Mouse (Mus musculus) forebrain, postnatal 0 days (tissue): Measurements from ENCODE around the gene Fbxo4. TPM values are rescaled to one million over a fixed set of nuclear protein-coding genes. Genes with fewer than 3 reads are reported as not detected.
A peak's percentile ranks its signal among the peaks of the same experiment; 100 is the strongest.

Source experiments
- ATAC-seq: fragments of 200-750 bp; cut with Nextera tagmentation; 2 replicates; pipeline ENCODE4 v1.8.0; 2017; ENCODE audit warnings: mild to moderate bottlenecking, moderate library complexity
- DNase-seq: peaks from one replicate; pipeline ENCODE4 v3.0.0-alpha.2; 2015
- H3K27ac ChIP-seq: fragments of 300-500 bp; sonication (generic); 2 replicates; pipeline ENCODE4 v1.5.1; 2014; ENCODE audit warnings: low read depth, mild to moderate bottlenecking, antibody characterized with exemption, low read length, moderate library complexity, mixed read lengths
- H3K27me3 ChIP-seq: fragments of 300-500 bp; sonication (generic); 2 replicates; pipeline ENCODE4 v1.6.1; 2014; ENCODE audit warnings: mild to moderate bottlenecking, low read length, mixed read lengths; ENCODE audit not compliant: insufficient read depth
- H3K36me3 ChIP-seq: fragments of 300-500 bp; sonication (generic); 2 replicates; pipeline ENCODE4 v1.6.1; 2014; ENCODE audit warnings: mild to moderate bottlenecking, moderate library complexity; ENCODE audit not compliant: insufficient read depth
- H3K4me1 ChIP-seq: fragments of 300-500 bp; sonication (generic); 2 replicates; pipeline ENCODE4 v1.6.1; 2014; ENCODE audit warnings: antibody characterized with exemption; ENCODE audit not compliant: insufficient read depth
- H3K4me2 ChIP-seq: fragments of 300-500 bp; sonication (generic); 2 replicates; pipeline ENCODE4 v1.6.1; 2014; ENCODE audit warnings: low read depth, mild to moderate bottlenecking, moderate library complexity
- H3K4me3 ChIP-seq: fragments of 300-500 bp; sonication (generic); 2 replicates; pipeline ENCODE4 v1.5.1; 2014; ENCODE audit warnings: low read depth, low read length, mixed read lengths
- H3K9ac ChIP-seq: fragments of 300-500 bp; sonication (generic); 2 replicates; pipeline ENCODE4 v1.6.1; 2014; ENCODE audit warnings: mild to moderate bottlenecking
- H3K9me3 ChIP-seq: fragments of 300-500 bp; sonication (generic); 2 replicates; pipeline ENCODE4 v1.6.1; 2016; ENCODE audit warnings: low read length
- CTCF ChIP-seq: sonication (generic); IDR thresholded peaks from 2 replicates; pipeline ENCODE4 v1.5.1; 2016; ENCODE audit warnings: antibody characterized with exemption, control low read depth, low read depth
- WGBS: fragments of 180-500 bp; shearing (Covaris S2); extraction: QIAGEN DNeasy Blood & Tissue Kit; methylation state at CpG from one replicate; pipeline ENCODE4 v1.1.7; 2014; 5-methylcytosine and 5-hydroxymethylcytosine counted together
- polyA plus RNA-seq: library from polyadenylated mRNA; unstranded; fragments of >200 nt; fragmentation: Nextera tagmentation; extraction: Ambion mirVana; gene quantifications from 2 replicates; pipeline ENCODE4 v1.2.1, GENCODE M21; 2015
- total RNA-seq: library from RNA; depleted of rRNA; stranded (reverse); fragments of >200 nt; gene quantifications from 2 replicates; pipeline ENCODE4 v1.2.3, GENCODE M21; 2014

Gene Fbxo4
- total and polyA plus RNA-seq, 2 experiments from 2014 or later = 11.1 to 13.9 TPM

- 82% methylated on average over 3 of the region's 3 CpGs for WGBS
- H3K9ac ChIP-seq = peak overlapping the region; percentile 98; the same call in 1 of the 2 replicates
- no peak for ATAC-seq
Observed at GRCm38 (mm10) chr15:3979871-3980270, 498 bp upstream of the Fbxo4 start.

DNA sequence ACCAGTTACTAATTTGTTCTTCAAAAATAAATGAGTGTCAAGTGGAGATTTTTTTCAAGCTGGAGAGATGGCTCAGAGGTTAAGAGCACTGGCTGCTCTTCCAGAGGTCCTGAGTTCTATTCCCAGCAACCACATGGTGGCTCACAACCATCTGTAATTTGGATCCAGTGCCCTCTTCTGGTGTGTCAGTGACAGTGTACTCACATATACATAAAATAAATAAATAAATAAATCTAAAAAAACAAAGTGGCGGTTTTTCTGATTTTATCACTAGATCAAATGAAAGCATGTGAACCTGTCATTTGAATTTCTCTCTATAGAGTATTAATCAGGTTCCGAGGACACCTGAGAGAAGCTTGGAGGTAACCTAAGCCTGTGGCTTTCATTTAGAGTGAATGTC lies 1.1 kb downstream of the Fbxo4 start:
- Histone ChIP-seq H3K4me2 (peak overlapping the region; percentile 72; the same call in 1 of the 2 replicates), H3K9ac (no peak overlapping the region), H3K27ac (no peak overlapping the region), H3K27me3 (no peaks in the 10 kb centered on the region), H3K4me1 (0 out of 2 replicates have a peak, but pooled peaks cover 4% of the 10 kb centered on the region), H3K36me3 (no peaks in the 10 kb centered on the region; the same call in 1 of the 2 replicates), H3K4me3 (no peak overlapping the region), H3K9me3 (no peaks in the 10 kb centered on the region)
- WGBS = 94% methylated on average over 2 of the region's 2 CpGs
- peak; percentile 38; the same call in 1 of the 2 replicates for TF ChIP-seq CTCF
- ATAC-seq (no peak), DNase-seq (no peak)

More at GRCm38 (mm10) chr15:3979871-3980270, 498 bp upstream of the Fbxo4 start:
- H3K4me3 ChIP-seq = peak overlapping the region; percentile 66; the same call in 1 of the 2 replicates
- H3K27me3 ChIP-seq = no peaks in the 10 kb centered on the region
- peak overlapping the region; percentile 72 for H3K4me2 ChIP-seq
- no peak for DNase-seq
- H3K36me3 ChIP-seq = peaks cover 3% of the 10 kb centered on the region
- H3K27ac ChIP-seq = peak overlapping the region; percentile 96
- 0 out of 2 replicates have a peak, but pooled peaks cover 4% of the 10 kb centered on the region for H3K4me1 ChIP-seq
- no peaks in the 10 kb centered on the region for H3K9me3 ChIP-seq
- no peak for TF ChIP-seq CTCF

DNA sequence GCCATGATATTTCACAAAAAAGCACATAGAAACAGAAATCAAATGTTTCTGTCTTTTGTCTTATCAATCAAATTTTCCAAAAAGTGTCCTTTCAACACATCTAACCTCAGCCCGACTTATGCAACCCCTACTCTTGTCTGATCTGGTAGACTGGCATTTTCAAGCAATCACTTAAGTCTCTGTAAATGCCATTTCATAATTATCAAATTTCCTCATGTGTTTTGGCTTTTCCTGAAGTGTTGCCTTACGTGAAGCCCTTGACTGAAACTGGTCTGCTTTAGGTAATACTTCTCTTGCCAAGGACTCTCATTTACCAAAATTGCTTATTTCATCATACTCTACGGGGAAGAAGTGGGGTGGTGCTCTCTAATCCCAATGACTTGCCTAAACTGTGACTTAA lies 6.1 kb downstream of the Fbxo4 start:
- H3K4me3 ChIP-seq = no peak overlapping the region
- H3K9me3 ChIP-seq = no peaks in the 10 kb centered on the region
- no peak overlapping the region for H3K4me2 ChIP-seq
- no peak overlapping the region for H3K9ac ChIP-seq
- TF ChIP-seq CTCF = no peak
- no peak for DNase-seq
- 90% methylated on average over 3 of the region's 3 CpGs for WGBS
- H3K27me3 ChIP-seq = no peaks in the 10 kb centered on the region
- H3K36me3 ChIP-seq = peaks cover 2% of the 10 kb centered on the region
- no peaks in the 10 kb centered on the region for H3K4me1 ChIP-seq
- no peak for ATAC-seq
- H3K27ac ChIP-seq = no peak overlapping the region

GRCm38 (mm10) chr15:3970193-3970592 lies 9.2 kb downstream of the Fbxo4 start:
- no peak for ATAC-seq
- Histone ChIP-seq H3K4me2 (no peak overlapping the region), H3K4me3 (no peak overlapping the region), H3K4me1 (no peaks in the 10 kb centered on the region), H3K27me3 (no peaks in the 10 kb centered on the region), H3K9me3 (no peaks in the 10 kb centered on the region), H3K9ac (no peak overlapping the region), H3K36me3 (peaks cover 2% of the 10 kb centered on the region), H3K27ac (no peak overlapping the region)
- 94% methylated on average over 6 of the region's 6 CpGs for WGBS
- TF ChIP-seq CTCF = no peak
- no peak for DNase-seq

DNA sequence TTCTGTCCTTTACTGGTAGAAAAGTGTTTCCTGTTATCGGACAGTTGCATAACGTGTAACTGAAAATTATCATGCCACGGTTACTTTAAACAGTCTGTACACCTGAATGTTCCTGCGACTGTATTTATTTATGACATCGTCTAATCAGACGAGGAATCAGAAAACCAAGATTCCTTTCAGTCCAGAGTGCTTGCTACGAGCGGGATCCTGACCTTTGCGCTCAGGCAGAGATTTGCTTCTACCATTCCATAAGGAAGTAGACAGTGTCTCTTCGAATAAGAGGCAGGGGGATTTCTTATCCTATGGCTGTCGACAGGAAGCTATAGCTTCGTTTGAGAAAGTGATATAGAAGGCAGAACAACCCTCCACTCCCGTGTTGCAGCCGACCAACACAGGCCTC lies 9.6 kb downstream of the Fbxo4 start:
- Histone ChIP-seq H3K36me3 (peaks cover 2% of the 10 kb centered on the region), H3K4me1 (no peaks in the 10 kb centered on the region), H3K27me3 (no peaks in the 10 kb centered on the region), H3K27ac (no peak overlapping the region), H3K9me3 (no peaks in the 10 kb centered on the region), H3K4me2 (no peak overlapping the region), H3K9ac (no peak overlapping the region), H3K4me3 (no peak overlapping the region)
- TF ChIP-seq CTCF = no peak
- WGBS = 94% methylated on average over 14 of the region's 14 CpGs
- DNase-seq (no peak), ATAC-seq (no peak)

DNA sequence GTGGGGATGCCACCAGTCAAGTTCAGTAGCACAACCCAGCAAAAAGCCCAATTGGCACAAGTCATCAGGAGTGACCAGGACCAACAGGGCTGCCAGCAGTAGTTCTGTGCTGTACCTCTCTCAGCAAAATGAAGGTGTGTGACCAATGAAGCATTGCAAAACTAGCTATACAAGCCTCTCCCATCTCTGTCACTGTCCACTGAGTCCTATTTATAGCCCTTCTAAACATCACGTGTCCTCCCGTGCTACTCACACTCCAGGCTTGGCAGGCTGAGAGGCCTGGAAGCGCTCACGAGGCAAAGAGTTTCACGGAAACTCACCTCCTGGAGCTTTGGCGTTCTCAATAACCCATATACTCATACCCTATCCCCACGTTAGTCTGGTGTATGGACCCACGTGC lies 17.1 kb downstream of the Fbxo4 start:
- TF ChIP-seq CTCF = no peak
- ATAC-seq = no peak

DNA sequence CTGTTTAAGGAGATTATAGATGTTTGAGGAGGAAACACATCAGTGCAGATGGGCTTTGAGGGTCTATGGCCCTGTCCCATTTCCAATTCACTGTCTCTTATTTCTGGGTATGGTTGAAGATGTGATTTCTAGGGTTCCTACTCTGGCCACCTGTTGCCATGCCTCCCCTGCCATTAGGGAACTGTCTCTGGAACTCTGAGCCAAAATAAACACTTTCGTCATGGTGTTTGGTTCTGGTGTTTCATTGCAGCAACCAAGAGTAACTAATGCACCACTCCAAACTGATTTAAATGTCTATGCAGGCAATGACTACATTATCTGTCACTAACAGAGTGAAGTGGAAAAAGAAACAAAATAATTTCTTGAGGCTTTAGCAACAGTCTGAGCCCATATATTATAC lies 19.3 kb downstream of the Fbxo4 start:
- H3K9ac ChIP-seq = no peak overlapping the region
- DNase-seq (no peak), ATAC-seq (no peak)
- H3K4me1 ChIP-seq = no peaks in the 10 kb centered on the region
- no peak overlapping the region for H3K27ac ChIP-seq
- H3K27me3 ChIP-seq = no peaks in the 10 kb centered on the region
- 55% methylated on average over 1 of the region's 1 CpGs for WGBS
- H3K36me3 ChIP-seq = no peaks in the 10 kb centered on the region
- H3K9me3 ChIP-seq = no peaks in the 10 kb centered on the region
- no peak for TF ChIP-seq CTCF
- no peak overlapping the region for H3K4me3 ChIP-seq
- no peak overlapping the region for H3K4me2 ChIP-seq

More for the DNA sequence above, 17.1 kb downstream of the Fbxo4 start:
- Histone ChIP-seq H3K4me3 (no peak overlapping the region), H3K27ac (no peak overlapping the region), H3K9me3 (no peaks in the 10 kb centered on the region), H3K9ac (no peak overlapping the region), H3K4me1 (no peaks in the 10 kb centered on the region), H3K4me2 (no peak overlapping the region), H3K27me3 (no peaks in the 10 kb centered on the region), H3K36me3 (no peaks in the 10 kb centered on the region)
- 84% methylated on average over 8 of the region's 8 CpGs for WGBS
- DNase-seq = no peak
